8 mouse cellular contexts compared by ENCODE assay signal in the genomic region with DNA sequence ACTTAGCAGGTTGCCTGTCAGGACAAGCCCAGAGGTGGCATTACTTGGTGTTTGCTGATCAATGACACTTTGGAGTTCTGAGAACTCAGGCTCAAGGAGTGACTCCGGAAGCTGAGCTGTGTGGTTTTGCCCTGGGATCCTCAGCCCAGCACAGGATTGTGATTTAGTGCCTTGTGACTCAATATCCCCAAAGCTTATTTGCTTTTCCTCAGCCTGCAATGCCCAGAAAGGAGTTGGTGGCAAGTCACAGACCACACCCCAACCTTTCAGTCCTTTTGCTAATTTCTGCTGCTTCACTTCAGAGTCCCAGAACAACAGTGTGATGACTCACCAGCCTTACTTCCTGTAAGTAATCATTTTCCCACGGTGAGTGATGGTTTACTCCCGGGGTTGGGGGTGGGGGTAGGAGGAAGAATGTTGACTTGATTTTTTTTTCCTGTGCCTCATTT.
DNase-seq lines count a peak whose midpoint lies in the region; ATAC-seq and TF ChIP-seq lines count a peak whose summit lies in the region.

No protein-coding gene starts in this region.

- H3K36me3 ChIP-seq in intestine, embryonic 16.5 days (ENCODE audit: control insufficient read depth, insufficient read depth, low read length), result no peaks in the 10 kb centered on the region
- H3K36me3 ChIP-seq in hindbrain, postnatal 0 days (ENCODE audit: insufficient read depth, low read length), result no peaks in the 10 kb centered on the region

- H3K4me2 ChIP-seq in intestine, embryonic 16.5 days (ENCODE audit: low read depth, low read length), result no peak overlapping the region
- H3K4me2 ChIP-seq in hindbrain, postnatal 0 days (ENCODE audit: low read depth, low read length), result no peak overlapping the region

- no peak for TF ChIP-seq CTCF in hindbrain, postnatal 0 days (IDR thresholded peaks at IDR 0.05; ENCODE audit: low read depth)

- H3K9ac ChIP-seq in intestine, embryonic 16.5 days (ENCODE audit: low read depth, low read length), result no peak overlapping the region
- no peak overlapping the region for H3K9ac ChIP-seq in hindbrain, postnatal 0 days (replicated peaks; ENCODE audit: low read length)

- H3K27ac ChIP-seq in brown adipose tissue, adult 24 weeks (replicated peaks; ENCODE audit: low read depth, low read length), result peak overlapping the region; percentile 64
- H3K27ac ChIP-seq in intestine, embryonic 16.5 days (ENCODE audit: low read length), result no peak overlapping the region
- H3K27ac ChIP-seq in hindbrain, postnatal 0 days, result no peak overlapping the region

- H3K4me1 ChIP-seq in brown adipose tissue, adult 24 weeks (ENCODE audit: control insufficient read depth, insufficient read depth, insufficient read length, low read length), result peaks cover 6% of the 10 kb centered on the region; the same call in 1 of the 2 replicates
- peaks cover 15% of the 10 kb centered on the region; the same call in 1 of the 2 replicates for H3K4me1 ChIP-seq in intestine, embryonic 16.5 days (ENCODE audit: control insufficient read depth, insufficient read depth, low read length)
- H3K4me1 ChIP-seq in hindbrain, postnatal 0 days (ENCODE audit: insufficient read depth, low read length), result no peaks in the 10 kb centered on the region

- H3K27me3 ChIP-seq in intestine, embryonic 16.5 days (replicated peaks; ENCODE audit: control insufficient read depth, insufficient read depth, low read length), result no peaks in the 10 kb centered on the region
- H3K27me3 ChIP-seq in hindbrain, postnatal 0 days (ENCODE audit: insufficient read depth, low read length), result no peaks in the 10 kb centered on the region

- WGBS in intestine, embryonic 16.5 days, result 20% methylated on average over 3 of the region's 3 CpGs
- WGBS in hindbrain, postnatal 0 days, result 65% methylated on average over 3 of the region's 3 CpGs

- no peak overlapping the region for H3K4me3 ChIP-seq in brown adipose tissue, adult 24 weeks (ENCODE audit: insufficient read depth, low read depth, low read length)
- no peak overlapping the region for H3K4me3 ChIP-seq in intestine, embryonic 16.5 days (ENCODE audit: low read length)
- H3K4me3 ChIP-seq in hindbrain, postnatal 0 days (ENCODE audit: low read length), result no peak overlapping the region

- no peaks in the 10 kb centered on the region for H3K9me3 ChIP-seq in intestine, embryonic 16.5 days (ENCODE audit: control insufficient read depth, low read length)
- no peaks in the 10 kb centered on the region for H3K9me3 ChIP-seq in hindbrain, postnatal 0 days (ENCODE audit: low read length)

- ATAC-seq in intestine, embryonic 16.5 days, result peak; percentile 86
- no peak for ATAC-seq in hindbrain, postnatal 0 days

- DNase-seq in thymus, postnatal 0 days (ENCODE audit: low spot score), result peak; percentile 35
- DNase-seq in thymus, postnatal 4 days, result no peak
- DNase-seq in naive thymus-derived CD4-positive, alpha-beta T cell, adult 2 months (ENCODE audit: low read depth), result peak; percentile 21
- no peak for DNase-seq in frontal cortex, adult 2 months (ENCODE audit: extremely low spot score in 1 of 2, low spot score in 1 of 2)
- no peak for DNase-seq in hindbrain, postnatal 0 days (ENCODE audit: low spot score)
- no peak for DNase-seq in layer of hippocampus, adult 18-20 months (ENCODE audit: low spot score in 2 of 2)

Comparison
In these comparisons a context has a peak if more than half of its experiments do, and no peak if none do; other contexts are left out.
1. DNase-seq: peak in thymus, postnatal 0 days (single experiment) and naive thymus-derived CD4-positive, alpha-beta T cell, adult 2 months (single experiment); none in thymus, postnatal 4 days (single experiment), frontal cortex, adult 2 months (0 of 2), hindbrain, postnatal 0 days (single experiment) and layer of hippocampus, adult 18-20 months (0 of 2).